Mouse (Mus musculus) neural tube, embryonic 14.5 days (tissue): Measurements from ENCODE around the gene Gla. TPM values are rescaled to one million over a fixed set of nuclear protein-coding genes. Genes with fewer than 3 reads are reported as not detected.
A peak's percentile ranks its signal among the peaks of the same experiment; 100 is the strongest.
"Not testable (repeated sequence)": the region's sequence is repeated elsewhere in the genome, so short reads cannot be mapped to it uniquely, and the experiment has no call there.

ENCODE experiments used
- ATAC-seq: fragments of 200-750 bp; cut with Nextera tagmentation; 2 replicates; pipeline ENCODE4 v1.8.0; 2017; ENCODE audit warnings: low read depth, mild to moderate bottlenecking, moderate TSS enrichment, moderate library complexity
- H3K27ac ChIP-seq: fragments of 300-500 bp; sonication (generic); 2 replicates; pipeline ENCODE4 v1.5.1; 2014; ENCODE audit warnings: low read depth, mild to moderate bottlenecking, control low read depth, low read length, moderate library complexity, mixed read lengths
- H3K27me3 ChIP-seq: fragments of 300-500 bp; sonication (generic); 2 replicates; pipeline ENCODE4 v1.6.1; 2014; ENCODE audit warnings: low read length; ENCODE audit not compliant: control insufficient read depth, insufficient read depth
- H3K36me3 ChIP-seq: fragments of 300-500 bp; sonication (generic); 2 replicates; pipeline ENCODE4 v1.6.1; 2014; ENCODE audit warnings: low read length, mixed read lengths; ENCODE audit not compliant: control insufficient read depth, insufficient read depth
- H3K4me1 ChIP-seq: fragments of 300-500 bp; sonication (generic); 2 replicates; pipeline ENCODE4 v1.6.1; 2014; ENCODE audit warnings: low read length; ENCODE audit not compliant: control insufficient read depth, insufficient read depth
- H3K4me2 ChIP-seq: fragments of 300-500 bp; sonication (generic); 2 replicates; pipeline ENCODE4 v1.6.1; 2014; ENCODE audit warnings: mild to moderate bottlenecking, low read depth, low read length, control low read depth
- H3K4me3 ChIP-seq: fragments of 300-500 bp; sonication (generic); 2 replicates; pipeline ENCODE4 v1.5.1; 2014; ENCODE audit warnings: low read depth, low read length, control low read depth, mixed read lengths
- H3K9ac ChIP-seq: fragments of 300-500 bp; sonication (generic); replicated peaks from 2 replicates; pipeline ENCODE4 v1.6.1; 2014; ENCODE audit warnings: low read depth, mild to moderate bottlenecking, control low read depth, low read length, mixed read lengths
- H3K9me3 ChIP-seq: fragments of 300-500 bp; sonication (generic); 2 replicates; pipeline ENCODE4 v1.6.1; 2016; ENCODE audit warnings: low read length; ENCODE audit not compliant: control insufficient read depth
- WGBS: fragments of 180-500 bp; shearing (Covaris S2); extraction: QIAGEN DNeasy Blood & Tissue Kit; methylation state at CpG from one replicate; pipeline ENCODE4 v1.1.7; 2014; 5-methylcytosine and 5-hydroxymethylcytosine counted together
- polyA plus RNA-seq: library from polyadenylated mRNA; unstranded; fragments of >200 nt; fragmentation: Nextera tagmentation; extraction: Ambion mirVana; gene quantifications from 2 replicates; pipeline ENCODE4 v1.2.1, GENCODE M21; 2014

Gene Gla
- polyA plus RNA-seq, 1 experiment from 2014 or later = 3.2 TPM

GRCm38 (mm10) chrX:134541145-134541954 is 59.6 kb downstream of the Gla start, which contains the start of gene Timm8a1:
Gene Timm8a1, minus strand, starts transcription at chrX:134541865.
- Histone ChIP-seq H3K9ac (peak within 1 kb of the TSS; percentile 51), H3K27ac (no peak within 1 kb of the TSS), H3K9me3 (no peaks in the 10 kb centered on the region), H3K4me1 (no peaks in the 10 kb centered on the region), H3K4me3 (peak within 1 kb of the TSS; percentile 42), H3K4me2 (peak within 1 kb of the TSS; percentile 52), H3K36me3 (no peaks in the 10 kb centered on the region), H3K27me3 (no peaks in the 10 kb centered on the region)
- ATAC-seq = peak; percentile 97
- WGBS = 16% methylated on average over 40 of the region's 61 CpGs

- ATAC-seq = peak; percentile 5; the same call in 1 of the 2 replicates
- Histone ChIP-seq H3K27me3 (no peaks in the 10 kb centered on the region), H3K27ac (no peak overlapping the region), H3K9ac (peak overlapping the region; percentile 51; the same call in 1 of the 2 replicates), H3K36me3 (no peaks in the 10 kb centered on the region), H3K4me2 (peak overlapping the region; percentile 52), H3K9me3 (no peaks in the 10 kb centered on the region), H3K4me3 (peak overlapping the region; percentile 42), H3K4me1 (no peaks in the 10 kb centered on the region)
- 26% methylated on average over 11 of the region's 12 CpGs for WGBS
Observed at GRCm38 (mm10) chrX:134540414-134541135, 60.4 kb downstream of the Gla start.

DNA sequence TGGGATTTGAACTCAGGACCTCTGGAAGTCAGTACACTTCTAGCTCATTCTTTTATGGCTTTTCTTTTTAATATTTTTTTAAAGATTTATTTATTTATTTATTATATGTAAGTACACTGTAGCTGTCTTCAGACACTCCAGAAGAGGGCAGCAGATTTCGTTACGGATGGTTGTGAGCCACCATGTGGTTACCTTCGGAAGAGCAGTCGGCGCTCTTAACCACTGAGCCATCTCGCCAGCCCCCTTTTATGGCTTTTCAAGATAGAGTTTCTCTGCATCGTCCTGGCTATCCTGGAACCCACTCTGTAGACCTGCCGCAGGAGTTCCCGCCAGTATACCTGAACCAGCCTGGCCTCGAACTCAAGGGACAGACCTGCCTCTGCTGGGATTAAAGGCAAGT is 61.1 kb downstream of the Gla start:
- not testable (repeated sequence) for H3K27me3 ChIP-seq, H3K36me3 ChIP-seq, ATAC-seq, H3K9ac ChIP-seq, H3K4me2 ChIP-seq, H3K4me3 ChIP-seq, H3K4me1 ChIP-seq, H3K27ac ChIP-seq, H3K9me3 ChIP-seq
- 86% methylated on average over 10 of the region's 10 CpGs for WGBS

Other genes with a start within 250 kb of the Gla start
- 25.1 and 27.7 TPM in 2 replicates for gene Drp2, start 196.6 kb downstream of the Gla start, polyA plus RNA-seq
- gene Taf7l, start 124.6 kb downstream of the Gla start, polyA plus RNA-seq = 0.40 and 0.41 TPM in 2 replicates
- 48.2 TPM in 2 replicates for gene Timm8a1, start 59.3 kb downstream of the Gla start, polyA plus RNA-seq
- gene Btk, start 17.6 kb downstream of the Gla start, polyA plus RNA-seq = 0.20 and 0.80 TPM in 2 replicates
- gene Rpl36a, start 15.5 kb downstream of the Gla start, polyA plus RNA-seq = 181 and 189 TPM in 2 replicates
- 88.0 and 129 TPM in 2 replicates for gene Hnrnph2, start 54 bp upstream of the Gla start, polyA plus RNA-seq
- gene Armcx4, start 85.4 kb upstream of the Gla start, polyA plus RNA-seq = 6.0 and 7.1 TPM in 2 replicates
- 85.4 and 94.6 TPM in 2 replicates for gene Armcx1, start 116.8 kb upstream of the Gla start, polyA plus RNA-seq
- gene Armcx6, start 150.3 kb upstream of the Gla start, polyA plus RNA-seq = 36.6 and 37.0 TPM in 2 replicates
- 95.3 and 100 TPM in 2 replicates for gene Armcx3, start 155.5 kb upstream of the Gla start, polyA plus RNA-seq
- gene Armcx2, start 208.1 kb upstream of the Gla start, polyA plus RNA-seq = 75.4 and 84.4 TPM in 2 replicates